Mouse (Mus musculus): ENCODE measurements around the gene Adar. TPM values are rescaled to one million over a fixed set of nuclear protein-coding genes. Genes with fewer than 3 reads are reported as not detected.
A peak's percentile ranks its signal among the peaks of the same experiment; 100 is the strongest.

Adar gene
- polyA plus RNA-seq, 1 experiment from 2014 or later, result 10.3 TPM

GRCm38 (mm10) chr3:89703596-89703995, 11.2 kb upstream of the Adar start:
- WGBS, result 26% methylated on average over 3 of the region's 3 CpGs
- Histone ChIP-seq H3K4me1 (no peaks in the 10 kb centered on the region), H3K27ac (no peak overlapping the region), H3K4me2 (no peak overlapping the region), H3K27me3 (0 out of 2 replicates have a peak, but pooled peaks cover 4% of the 10 kb centered on the region), H3K4me3 (no peak overlapping the region), H3K36me3 (no peaks in the 10 kb centered on the region), H3K9me3 (no peaks in the 10 kb centered on the region), H3K9ac (no peak overlapping the region)
- ATAC-seq (ENCODE audit: insufficient number of reproducible peaks, low FRiP score, low TSS enrichment, low read depth), result no peak

GRCm38 (mm10) chr3:89704064-89704463, 10.8 kb upstream of the Adar start:
- H3K9ac ChIP-seq, result no peak overlapping the region
- H3K9me3 ChIP-seq, result no peaks in the 10 kb centered on the region
- WGBS, result 78% methylated on average over 6 of the region's 6 CpGs
- no peak overlapping the region for H3K27ac ChIP-seq
- H3K27me3 ChIP-seq, result 0 out of 2 replicates have a peak, but pooled peaks cover 4% of the 10 kb centered on the region
- no peak for ATAC-seq (ENCODE audit: insufficient number of reproducible peaks, low FRiP score, low TSS enrichment, low read depth)
- no peak overlapping the region for H3K4me2 ChIP-seq
- H3K4me3 ChIP-seq, result no peak overlapping the region
- H3K36me3 ChIP-seq, result no peaks in the 10 kb centered on the region
- H3K4me1 ChIP-seq, result no peaks in the 10 kb centered on the region

GRCm38 (mm10) chr3:89715207-89715966, 565 bp downstream of the Adar start:
- peak overlapping the region; percentile 87 for H3K9ac ChIP-seq
- WGBS, result 3% methylated on average over 59 of the region's 59 CpGs

GRCm38 (mm10) chr3:89715967-89716256, 1.1 kb downstream of the Adar start:
- peaks cover 12% of the 10 kb centered on the region for H3K4me1 ChIP-seq
- no peaks in the 10 kb centered on the region for H3K36me3 ChIP-seq
- peak overlapping the region; percentile 93 for H3K4me3 ChIP-seq
- no peak overlapping the region for H3K27ac ChIP-seq
- H3K27me3 ChIP-seq, result no peaks in the 10 kb centered on the region
- H3K9me3 ChIP-seq, result no peaks in the 10 kb centered on the region
- H3K4me2 ChIP-seq, result peak overlapping the region; percentile 90
- WGBS, result 58% methylated on average over 6 of the region's 6 CpGs
- no peak for ATAC-seq (ENCODE audit: insufficient number of reproducible peaks, low FRiP score, low TSS enrichment, low read depth)
- H3K9ac ChIP-seq, result peak overlapping the region; percentile 87

More at GRCm38 (mm10) chr3:89715207-89715966, 565 bp downstream of the Adar start:
- peak; percentile 48; the same call in 1 of the 2 replicates for ATAC-seq (ENCODE audit: insufficient number of reproducible peaks, low FRiP score, low TSS enrichment, low read depth)
- Histone ChIP-seq H3K27ac (peak overlapping the region; percentile 54), H3K4me3 (peak overlapping the region; percentile 93), H3K27me3 (no peaks in the 10 kb centered on the region), H3K9me3 (no peaks in the 10 kb centered on the region), H3K4me1 (peaks cover 12% of the 10 kb centered on the region), H3K36me3 (no peaks in the 10 kb centered on the region), H3K4me2 (peak overlapping the region; percentile 90)

- Histone ChIP-seq H3K4me1 (no peaks in the 10 kb centered on the region), H3K9me3 (no peaks in the 10 kb centered on the region), H3K27ac (no peak overlapping the region), H3K9ac (no peak overlapping the region), H3K27me3 (no peaks in the 10 kb centered on the region), H3K4me3 (no peak overlapping the region), H3K36me3 (no peaks in the 10 kb centered on the region), H3K4me2 (no peak overlapping the region)
- no peak for ATAC-seq (ENCODE audit: insufficient number of reproducible peaks, low FRiP score, low TSS enrichment, low read depth)
Measured at GRCm38 (mm10) chr3:89722032-89722431, 7.2 kb downstream of the Adar start.

- Histone ChIP-seq H3K27ac (no peak overlapping the region), H3K4me1 (no peaks in the 10 kb centered on the region), H3K36me3 (no peaks in the 10 kb centered on the region), H3K27me3 (no peaks in the 10 kb centered on the region), H3K9ac (no peak overlapping the region), H3K9me3 (no peaks in the 10 kb centered on the region), H3K4me3 (no peak overlapping the region), H3K4me2 (no peak overlapping the region)
- no peak for ATAC-seq (ENCODE audit: insufficient number of reproducible peaks, low FRiP score, low TSS enrichment, low read depth)
- 79% methylated on average over 7 of the region's 7 CpGs for WGBS
Measured at GRCm38 (mm10) chr3:89723400-89724084, 8.7 kb downstream of the Adar start.

- peaks cover 15% of the 10 kb centered on the region for H3K4me1 ChIP-seq
- no peak overlapping the region for H3K9ac ChIP-seq
- H3K27ac ChIP-seq, result no peak overlapping the region
- H3K36me3 ChIP-seq, result no peaks in the 10 kb centered on the region
- no peak overlapping the region for H3K4me3 ChIP-seq
- no peak for ATAC-seq (ENCODE audit: insufficient number of reproducible peaks, low FRiP score, low TSS enrichment, low read depth)
- 16% methylated on average over 4 of the region's 4 CpGs for WGBS
- no peaks in the 10 kb centered on the region for H3K9me3 ChIP-seq
- H3K4me2 ChIP-seq, result no peak overlapping the region
- H3K27me3 ChIP-seq, result no peaks in the 10 kb centered on the region
Measured at GRCm38 (mm10) chr3:89727028-89727427, 12.2 kb downstream of the Adar start.

- WGBS, result 86% methylated on average over 2 of the region's 2 CpGs
- no peak overlapping the region for H3K9ac ChIP-seq
- no peak overlapping the region for H3K4me2 ChIP-seq
- ATAC-seq (ENCODE audit: insufficient number of reproducible peaks, low FRiP score, low TSS enrichment, low read depth), result no peak
- H3K4me1 ChIP-seq, result peaks cover 16% of the 10 kb centered on the region
- H3K4me3 ChIP-seq, result no peak overlapping the region
- H3K27ac ChIP-seq, result no peak overlapping the region
- no peaks in the 10 kb centered on the region for H3K9me3 ChIP-seq
- no peaks in the 10 kb centered on the region for H3K27me3 ChIP-seq
- no peaks in the 10 kb centered on the region for H3K36me3 ChIP-seq
Measured at GRCm38 (mm10) chr3:89728848-89729247, 14.0 kb downstream of the Adar start.

- Histone ChIP-seq H3K27ac (peak overlapping the region; percentile 80), H3K27me3 (no peaks in the 10 kb centered on the region), H3K4me1 (peaks cover 16% of the 10 kb centered on the region), H3K9ac (peak overlapping the region; percentile 42), H3K4me3 (peak overlapping the region; percentile 66), H3K9me3 (no peaks in the 10 kb centered on the region), H3K36me3 (peaks cover 3% of the 10 kb centered on the region; the same call in 1 of the 2 replicates), H3K4me2 (peak overlapping the region; percentile 81)
- WGBS, result under 1% methylated on average over 32 of the region's 32 CpGs
- ATAC-seq (ENCODE audit: insufficient number of reproducible peaks, low FRiP score, low TSS enrichment, low read depth), result peak; percentile 86
Measured at GRCm38 (mm10) chr3:89730350-89731331, 15.8 kb downstream of the Adar start.

- peaks cover 8% of the 10 kb centered on the region; the same call in 1 of the 2 replicates for H3K36me3 ChIP-seq
- WGBS, result 82% methylated on average over 4 of the region's 4 CpGs
Measured at GRCm38 (mm10) chr3:89732091-89732490, 17.3 kb downstream of the Adar start.

GRCm38 (mm10) chr3:89738509-89738908, 23.7 kb downstream of the Adar start:
- H3K4me2 ChIP-seq, result no peak overlapping the region
- no peaks in the 10 kb centered on the region for H3K9me3 ChIP-seq
- H3K27me3 ChIP-seq, result no peaks in the 10 kb centered on the region
- no peak overlapping the region for H3K9ac ChIP-seq
- H3K4me3 ChIP-seq, result no peak overlapping the region
- no peak overlapping the region for H3K27ac ChIP-seq
- 95% methylated on average over 6 of the region's 6 CpGs for WGBS
- ATAC-seq (ENCODE audit: insufficient number of reproducible peaks, low FRiP score, low TSS enrichment, low read depth), result no peak
- H3K36me3 ChIP-seq, result peaks cover 59% of the 10 kb centered on the region
- no peaks in the 10 kb centered on the region for H3K4me1 ChIP-seq

More at GRCm38 (mm10) chr3:89732091-89732490, 17.3 kb downstream of the Adar start:
- no peaks in the 10 kb centered on the region for H3K27me3 ChIP-seq
- no peak overlapping the region for H3K4me2 ChIP-seq
- H3K4me1 ChIP-seq, result peaks cover 16% of the 10 kb centered on the region
- H3K9me3 ChIP-seq, result no peaks in the 10 kb centered on the region
- H3K27ac ChIP-seq, result no peak overlapping the region
- no peak overlapping the region for H3K9ac ChIP-seq
- no peak overlapping the region for H3K4me3 ChIP-seq
- ATAC-seq (ENCODE audit: insufficient number of reproducible peaks, low FRiP score, low TSS enrichment, low read depth), result no peak
